Mouse (Mus musculus): ENCODE data around the gene Car2.

The Car2 gene

GRCm38 (mm10) chr3:14878749-14879223, 7.3 kb upstream of the Car2 start:
- no peak for DNase-seq (ENCODE audit: low read depth, low spot score)

DNA sequence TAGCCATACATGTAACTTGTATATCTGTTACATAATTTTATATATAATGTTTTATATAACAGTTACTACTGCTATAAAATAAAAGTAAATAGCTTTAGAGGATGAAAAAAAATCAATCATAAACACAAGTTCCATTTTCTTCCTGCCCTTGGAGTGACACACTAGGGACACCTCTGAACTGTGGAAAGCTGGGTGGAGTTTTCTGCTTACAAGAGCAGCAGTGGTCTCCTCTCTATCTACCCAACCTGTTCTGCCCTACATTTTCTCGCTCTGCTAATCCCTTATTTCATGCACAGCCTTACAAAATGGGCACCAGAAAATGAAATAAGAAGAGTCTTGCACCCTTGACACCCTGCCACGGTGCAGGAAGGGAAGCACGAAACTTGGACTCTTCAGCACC, 6.8 kb upstream of the Car2 start:
- DNase-seq (ENCODE audit: low read depth, low spot score), result no peak

GRCm38 (mm10) chr3:14880277-14880676, 5.8 kb upstream of the Car2 start:
- no peak for DNase-seq (ENCODE audit: low read depth, low spot score)

DNA sequence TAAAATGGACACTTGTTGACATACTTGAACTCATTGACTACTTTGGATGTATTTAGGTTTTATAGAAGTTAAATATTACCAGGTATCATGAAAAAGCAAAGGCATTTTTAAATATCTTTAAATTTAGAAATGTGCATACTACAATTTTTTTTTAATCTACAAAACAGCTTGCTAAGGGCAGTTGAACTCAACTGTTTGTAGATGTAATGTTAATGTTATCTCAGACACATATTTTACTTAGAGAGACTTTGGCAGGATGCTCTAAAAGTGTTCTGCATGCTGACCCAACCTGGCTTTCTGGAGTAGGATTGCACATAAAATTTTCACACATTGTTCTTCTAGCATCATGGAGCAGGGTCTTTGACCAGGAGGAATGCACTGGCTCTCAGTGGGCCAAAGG, 4.1 kb upstream of the Car2 start:
- no peak for DNase-seq (ENCODE audit: low read depth, low spot score)

DNA sequence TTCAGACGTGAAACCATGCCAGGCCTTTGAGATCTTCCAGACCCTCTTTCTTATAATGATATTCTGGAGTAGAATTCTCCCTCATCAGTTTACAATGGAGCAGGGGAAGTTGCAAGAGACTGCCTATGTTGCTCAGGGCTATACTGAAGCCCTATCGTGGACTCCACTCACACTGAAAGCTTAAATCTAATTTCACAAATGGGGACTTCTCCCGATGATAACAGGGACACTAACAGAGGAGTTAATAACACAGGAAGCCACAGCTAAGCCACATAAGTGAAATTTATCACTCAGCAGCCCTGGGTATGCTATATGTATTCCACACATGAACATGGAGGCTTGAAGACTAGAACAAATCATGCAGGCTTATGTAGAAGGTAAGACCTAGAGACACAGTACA, 3.3 kb upstream of the Car2 start:
- no peak for DNase-seq (ENCODE audit: low read depth, low spot score)

DNA sequence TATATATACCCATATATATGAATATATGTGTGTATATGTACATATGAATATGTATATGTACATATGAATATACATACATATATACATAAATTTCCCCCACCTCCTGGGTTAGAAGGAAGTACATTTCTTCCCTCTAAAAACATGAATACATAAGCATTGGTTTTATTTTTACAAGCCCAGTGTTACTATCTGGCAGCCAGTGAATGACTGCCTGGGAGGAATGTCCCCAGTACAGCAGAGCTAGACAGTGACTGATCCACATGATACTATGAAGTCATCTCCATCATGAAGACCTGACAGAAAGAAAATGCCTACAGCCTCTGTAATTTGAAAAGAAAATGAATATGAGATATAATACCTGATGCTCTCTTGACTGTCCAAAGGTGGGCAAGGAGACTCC, 1.2 kb upstream of the Car2 start:
- no peak for DNase-seq (ENCODE audit: low read depth, low spot score)

- DNase-seq (ENCODE audit: low read depth, low spot score), result no peak
Measured at GRCm38 (mm10) chr3:14887134-14887666, 1.1 kb downstream of the Car2 start.

DNA sequence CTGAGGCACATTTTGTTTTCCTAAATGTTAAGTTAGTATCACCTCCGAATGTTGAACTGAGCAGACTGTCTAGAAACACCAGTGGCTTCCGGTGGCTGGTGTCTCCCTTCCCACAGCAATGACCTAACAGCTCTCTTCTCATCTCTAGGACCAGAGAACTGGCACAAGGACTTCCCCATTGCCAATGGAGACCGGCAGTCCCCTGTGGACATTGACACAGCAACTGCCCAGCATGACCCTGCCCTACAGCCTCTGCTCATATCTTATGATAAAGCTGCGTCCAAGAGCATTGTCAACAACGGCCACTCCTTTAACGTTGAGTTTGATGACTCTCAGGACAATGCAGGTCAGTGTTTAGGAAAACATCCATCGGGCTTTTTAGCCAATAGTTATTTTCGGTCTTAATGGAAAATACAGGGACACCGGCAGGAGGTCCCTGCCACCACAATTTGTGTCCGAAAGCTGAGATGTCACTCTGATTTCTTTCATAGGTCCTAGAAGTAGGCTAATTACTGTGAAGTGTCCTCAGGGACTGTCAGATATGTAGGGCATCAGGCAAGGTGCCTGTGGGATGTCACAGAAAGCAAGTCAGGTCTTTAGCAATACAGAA, 1.7 kb downstream of the Car2 start:
- DNase-seq (ENCODE audit: low read depth, low spot score), result no peak

- DNase-seq (ENCODE audit: low read depth, low spot score), result no peak
Measured at GRCm38 (mm10) chr3:14888549-14888948, 2.5 kb downstream of the Car2 start.

DNA sequence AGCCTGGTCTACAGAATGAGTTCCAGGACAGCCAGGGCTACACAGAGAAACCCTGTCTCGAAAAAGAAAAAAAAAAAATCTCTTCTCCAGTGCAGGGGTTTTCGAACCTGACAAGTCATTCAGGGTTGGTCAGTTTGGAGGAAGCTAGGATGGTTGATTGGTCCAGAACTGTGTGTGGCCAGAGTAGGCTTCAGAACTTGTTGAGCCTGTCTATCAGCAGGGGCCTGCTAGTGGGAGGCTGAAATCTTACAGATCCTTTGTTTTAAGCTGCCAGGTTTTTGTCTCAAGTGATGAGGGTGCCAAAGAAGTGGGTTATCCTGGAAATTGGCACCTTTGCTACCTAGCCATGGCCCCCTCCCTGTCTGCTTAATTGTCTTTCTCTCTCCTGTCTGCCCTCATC, 3.0 kb downstream of the Car2 start:
- DNase-seq (ENCODE audit: low read depth, low spot score), result no peak

DNA sequence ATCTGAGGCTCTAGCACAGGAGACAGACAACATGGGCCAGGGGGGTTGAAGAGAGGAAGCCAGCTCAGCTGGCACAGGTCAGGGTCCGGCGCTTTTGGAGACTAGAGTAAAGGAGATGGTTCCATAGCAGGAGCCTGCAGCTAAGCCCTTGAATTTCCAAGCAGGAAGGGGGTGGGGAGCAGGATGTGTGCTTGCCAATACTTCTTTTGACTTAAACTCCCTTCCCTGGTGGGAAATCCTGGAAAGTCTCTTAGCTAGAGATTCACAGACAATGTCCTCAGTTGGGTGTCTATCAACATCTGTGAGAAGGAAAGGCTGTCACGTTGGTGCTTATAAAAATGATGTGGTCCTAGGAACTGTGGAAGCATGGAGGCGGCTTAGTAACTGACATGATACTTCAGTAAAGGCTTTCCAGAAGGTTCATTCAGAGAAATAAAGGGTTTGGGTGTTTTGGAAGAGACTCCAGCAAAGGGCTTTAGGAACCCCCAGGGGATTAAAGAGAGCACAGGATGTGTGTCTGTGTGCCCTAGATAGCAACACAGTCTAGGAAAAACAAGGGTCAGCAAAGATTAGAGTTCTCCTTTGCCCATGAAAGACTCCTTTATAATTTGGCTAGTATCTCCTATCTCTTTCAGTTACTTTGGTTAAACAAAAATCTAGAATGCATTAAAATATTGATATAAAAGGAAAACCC, 3.8 kb downstream of the Car2 start:
- no peak for DNase-seq (ENCODE audit: low read depth, low spot score)

GRCm38 (mm10) chr3:14892991-14893390, 6.9 kb downstream of the Car2 start:
- no peak for DNase-seq (ENCODE audit: low read depth, low spot score)

GRCm38 (mm10) chr3:14893700-14894099, 7.6 kb downstream of the Car2 start:
- peak; percentile 56 for DNase-seq (ENCODE audit: low read depth, low spot score)

- no peak for DNase-seq (ENCODE audit: low read depth, low spot score)
Measured at GRCm38 (mm10) chr3:14895333-14895732, 9.3 kb downstream of the Car2 start.

GRCm38 (mm10) chr3:14897770-14898169, 11.7 kb downstream of the Car2 start:
- DNase-seq (ENCODE audit: low read depth, low spot score), result no peak

GRCm38 (mm10) chr3:14903380-14903779, 17.3 kb downstream of the Car2 start:
- DNase-seq (ENCODE audit: low read depth, low spot score), result no peak

- peak; percentile 12 for DNase-seq (ENCODE audit: low read depth, low spot score)
Measured at GRCm38 (mm10) chr3:14904165-14904564, 18.1 kb downstream of the Car2 start.

DNA sequence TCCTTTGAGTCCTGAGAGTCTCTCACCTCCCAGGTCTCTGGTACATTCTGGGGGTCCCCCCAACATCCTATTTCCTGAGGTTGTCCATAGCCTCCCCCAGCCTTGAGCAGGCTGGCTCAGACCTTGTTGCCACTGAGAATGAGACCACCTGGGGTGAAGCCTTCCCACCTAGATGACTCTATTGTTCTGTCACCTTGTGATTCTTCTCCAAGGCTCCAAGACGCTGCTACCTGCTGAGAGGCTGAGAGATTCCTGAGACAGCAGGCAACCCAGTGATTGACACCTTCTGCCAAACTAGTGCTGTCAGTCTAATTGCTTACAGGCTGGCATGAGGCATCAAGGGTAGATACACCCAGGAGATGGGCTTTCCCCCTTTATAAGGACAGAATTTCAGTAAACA, 21.2 kb downstream of the Car2 start:
- no peak for DNase-seq (ENCODE audit: low read depth, low spot score)

DNA sequence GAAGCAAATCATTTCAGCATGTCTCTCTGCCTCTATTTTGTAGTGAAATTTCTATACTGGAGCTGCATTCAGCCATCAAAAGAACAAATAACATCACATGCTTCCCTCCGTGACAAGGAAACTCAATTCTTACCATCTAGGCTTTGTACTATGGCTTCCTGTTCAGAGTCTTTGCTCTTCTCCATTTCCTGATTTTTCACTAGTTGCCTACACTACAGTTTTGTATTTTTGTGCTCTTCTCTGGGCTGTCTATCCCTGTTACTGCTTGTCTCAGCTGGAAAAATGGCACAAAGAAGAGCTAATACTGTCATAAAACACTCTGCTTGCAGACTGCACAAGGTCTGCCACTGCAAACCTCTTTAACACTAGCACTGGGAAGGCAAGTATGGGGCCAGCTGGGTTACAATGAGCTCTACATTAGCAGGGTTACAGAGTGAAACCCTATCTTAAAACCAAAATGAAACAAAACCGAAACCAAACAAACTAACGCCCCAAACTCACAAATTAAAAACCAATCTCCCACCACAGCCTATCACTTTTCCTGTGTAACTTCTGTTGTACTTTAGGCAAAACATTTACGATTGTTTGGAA, 26.0 kb downstream of the Car2 start:
- peak; percentile 21 for DNase-seq (ENCODE audit: low read depth, low spot score)

GRCm38 (mm10) chr3:14913774-14914173, 27.7 kb downstream of the Car2 start:
- no peak for DNase-seq (ENCODE audit: low read depth, low spot score)

DNA sequence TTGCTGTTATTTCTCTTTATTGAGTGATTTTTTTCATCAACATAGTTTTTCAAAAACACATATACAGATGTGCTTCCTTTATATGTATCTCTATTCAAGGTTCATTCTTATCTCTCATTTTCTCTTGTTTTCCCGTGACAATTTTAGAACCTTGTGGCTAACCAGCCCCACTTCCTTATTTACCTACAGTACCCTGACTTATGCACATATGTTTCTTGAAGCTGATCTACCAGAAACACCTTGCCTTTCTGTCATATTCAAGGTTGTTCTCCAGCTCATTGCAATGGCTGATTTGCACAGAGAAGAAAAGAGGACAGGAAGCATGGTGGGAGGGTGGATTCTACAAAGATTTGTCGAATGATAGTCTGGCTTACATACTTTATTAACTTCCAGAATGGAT, 29.3 kb downstream of the Car2 start:
- DNase-seq (ENCODE audit: low read depth, low spot score), result no peak

- no peak for DNase-seq (ENCODE audit: low read depth, low spot score)
Measured at GRCm38 (mm10) chr3:14917261-14917660, 31.2 kb downstream of the Car2 start.

DNA sequence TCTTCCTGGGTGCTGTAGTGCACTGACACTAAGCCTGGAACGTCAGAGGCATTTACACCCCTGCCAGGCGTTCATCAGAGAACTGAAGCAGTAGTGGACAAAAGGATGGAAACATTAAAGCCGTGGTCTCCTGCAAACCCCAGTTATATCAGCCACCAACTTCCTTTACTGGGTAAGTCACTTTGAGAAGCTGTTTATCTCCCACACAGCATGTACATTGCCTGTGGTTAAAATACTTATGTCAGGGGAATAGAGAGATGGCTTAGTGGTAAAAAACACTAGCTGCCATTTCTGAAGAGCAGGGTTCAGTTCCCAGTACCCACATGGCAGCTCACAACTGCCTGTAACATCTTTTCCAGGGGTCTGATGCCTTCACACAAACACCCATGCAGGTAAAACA, 58.6 kb downstream of the Car2 start:
- DNase-seq (ENCODE audit: low read depth, low spot score), result no peak

All from 3T3-L1 (cell line).